Mouse (Mus musculus) cerebellum, adult (tissue): ENCODE measurements around the gene Arhgap25.
"Not testable (repeated sequence)": the region's sequence is repeated elsewhere in the genome, so short reads cannot be mapped to it uniquely, and the experiment has no call there.

Experiments
- ATAC-seq: cut with Nextera tagmentation; 2 replicates; pipeline ENCODE4 v1.9.2; 2017; ENCODE audit warnings: mild to moderate bottlenecking, moderate library complexity, mixed read lengths; ENCODE audit not compliant: insufficient number of reproducible peaks, low FRiP score, low TSS enrichment

Arhgap25 gene

GRCm38 (mm10) chr6:87537678-87538077, 4.6 kb upstream of the Arhgap25 start:
- ATAC-seq: no peak

GRCm38 (mm10) chr6:87536270-87536669, 3.2 kb upstream of the Arhgap25 start:
- no peak for ATAC-seq

- ATAC-seq: no peak
These were observed 2.6 kb upstream of the Arhgap25 start for GRCm38 (mm10) chr6:87535651-87536050.

- no peak for ATAC-seq
These were observed 2.0 kb upstream of the Arhgap25 start for GRCm38 (mm10) chr6:87534855-87535575.

GRCm38 (mm10) chr6:87531456-87532015, 1.5 kb downstream of the Arhgap25 start:
- ATAC-seq: no peak

GRCm38 (mm10) chr6:87530386-87530785, 2.7 kb downstream of the Arhgap25 start:
- no peak for ATAC-seq

- no peak for ATAC-seq
These were observed 5.1 kb downstream of the Arhgap25 start for GRCm38 (mm10) chr6:87527846-87528557.

GRCm38 (mm10) chr6:87527366-87527765, 5.7 kb downstream of the Arhgap25 start:
- ATAC-seq: no peak

- ATAC-seq: no peak
These were observed 7.9 kb downstream of the Arhgap25 start for GRCm38 (mm10) chr6:87525126-87525525.

- ATAC-seq: no peak
These were observed 8.8 kb downstream of the Arhgap25 start for GRCm38 (mm10) chr6:87524281-87524680.

GRCm38 (mm10) chr6:87523736-87524135, 9.3 kb downstream of the Arhgap25 start:
- no peak for ATAC-seq

- no peak for ATAC-seq
These were observed 10.0 kb downstream of the Arhgap25 start for GRCm38 (mm10) chr6:87523085-87523484.

GRCm38 (mm10) chr6:87522236-87522635, 10.8 kb downstream of the Arhgap25 start:
- no peak for ATAC-seq

- ATAC-seq: not testable (repeated sequence)
These were observed 11.4 kb downstream of the Arhgap25 start for GRCm38 (mm10) chr6:87521705-87522104.

- ATAC-seq: no peak
These were observed 12.5 kb downstream of the Arhgap25 start for GRCm38 (mm10) chr6:87520572-87520971.

- ATAC-seq: no peak
These were observed 13.2 kb downstream of the Arhgap25 start for GRCm38 (mm10) chr6:87519809-87520208.

- ATAC-seq: no peak
These were observed 14.4 kb downstream of the Arhgap25 start for GRCm38 (mm10) chr6:87518622-87519021.

GRCm38 (mm10) chr6:87517753-87518409, 15.2 kb downstream of the Arhgap25 start:
- ATAC-seq: no peak

GRCm38 (mm10) chr6:87514321-87514720, 18.7 kb downstream of the Arhgap25 start:
- ATAC-seq: no peak

GRCm38 (mm10) chr6:87513046-87513767, 19.9 kb downstream of the Arhgap25 start:
- ATAC-seq: peak; percentile 95
